Mouse (Mus musculus): Measurements from ENCODE around the gene Lmx1a. TPM values are rescaled to one million over a fixed set of nuclear protein-coding genes. Genes with fewer than 3 reads are reported as not detected.
A peak's percentile ranks its signal among the peaks of the same experiment; 100 is the strongest.

Gene Lmx1a
- total RNA-seq, 2 experiments from 2014 or later: not detected

DNA sequence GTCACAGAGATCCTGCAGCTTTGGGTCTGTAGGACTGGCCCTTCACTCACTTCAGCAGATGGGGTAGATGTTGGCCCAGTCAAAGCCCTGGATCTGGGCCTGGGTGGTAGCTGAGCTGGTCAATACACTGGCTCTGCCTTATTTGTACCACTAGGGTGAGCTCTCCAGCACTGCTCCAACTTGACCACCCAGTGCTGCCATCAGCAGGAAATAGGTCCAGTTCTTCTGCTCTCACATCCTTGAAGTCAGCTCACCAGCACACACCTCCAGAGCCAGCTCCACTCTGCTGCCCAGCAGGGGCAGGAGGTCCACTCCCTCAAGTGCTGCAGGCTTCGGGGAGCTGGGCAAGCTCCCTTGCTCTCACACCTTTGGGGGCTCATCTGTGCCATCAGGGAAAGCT lies 183.0 kb downstream of the Lmx1a start:
- intact Hi-C loops (cut with DNase I): no loop called here
- no peak for DNase-seq

GRCm38 (mm10) chr1:167874099-167874498 lies 185.1 kb downstream of the Lmx1a start:
- intact Hi-C loops (cut with DNase I): no loop called here
- no peak for DNase-seq

DNA sequence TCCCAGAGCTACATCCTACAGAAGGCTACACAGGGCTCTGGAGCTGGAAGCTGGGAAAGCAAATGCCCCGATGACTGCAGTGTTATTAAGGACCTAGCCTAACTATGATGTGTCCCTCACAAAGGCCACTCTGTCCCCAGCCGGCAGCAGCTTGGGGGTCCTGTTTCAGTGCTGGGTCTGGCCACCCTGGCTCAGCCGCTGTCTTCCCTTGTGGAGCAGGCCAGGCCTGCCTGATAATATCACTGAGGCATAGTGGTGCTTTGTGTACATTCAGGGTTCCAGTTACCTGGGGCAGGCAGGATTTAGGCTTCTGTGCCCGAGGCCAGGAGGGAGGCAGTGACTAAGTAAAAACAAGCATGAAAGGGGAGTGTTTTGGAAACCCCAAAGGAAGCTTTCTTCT lies 188.9 kb downstream of the Lmx1a start:
- no peak for DNase-seq
- intact Hi-C loops (cut with DNase I): no loop called here

GRCm38 (mm10) chr1:167878354-167878753 lies 189.3 kb downstream of the Lmx1a start:
- intact Hi-C loops (cut with DNase I): no loop called here
- no peak for DNase-seq

GRCm38 (mm10) chr1:167885776-167886175 lies 196.7 kb downstream of the Lmx1a start:
- intact Hi-C loops (cut with DNase I): no loop called here
- no peak for DNase-seq

DNA sequence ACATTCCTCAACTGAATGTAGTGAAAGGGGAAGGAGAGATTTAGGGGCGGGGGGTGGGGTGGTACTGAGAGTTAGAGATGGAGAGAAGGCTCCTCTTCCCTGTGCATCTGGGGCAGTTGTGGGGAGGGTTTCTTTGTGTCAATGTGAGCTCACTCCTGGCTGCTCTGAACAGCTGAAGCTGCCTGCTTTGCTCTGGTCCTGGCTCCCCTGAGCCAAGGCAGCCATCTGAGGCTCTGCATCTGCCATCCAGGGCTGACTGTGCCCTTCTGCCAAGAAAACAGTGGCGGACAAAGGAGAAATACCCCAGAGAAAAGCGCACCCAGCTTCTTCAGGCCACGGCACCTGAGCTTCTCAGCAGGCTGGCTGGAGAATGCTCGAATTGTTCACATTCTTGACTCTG lies 199.1 kb downstream of the Lmx1a start:
- DNase-seq: no peak
- intact Hi-C loops (cut with DNase I): no loop called here

GRCm38 (mm10) chr1:167888816-167889215 lies 199.8 kb downstream of the Lmx1a start:
- intact Hi-C loops (cut with DNase I): no loop called here
- peak; percentile 2 to 10 for DNase-seq

DNA sequence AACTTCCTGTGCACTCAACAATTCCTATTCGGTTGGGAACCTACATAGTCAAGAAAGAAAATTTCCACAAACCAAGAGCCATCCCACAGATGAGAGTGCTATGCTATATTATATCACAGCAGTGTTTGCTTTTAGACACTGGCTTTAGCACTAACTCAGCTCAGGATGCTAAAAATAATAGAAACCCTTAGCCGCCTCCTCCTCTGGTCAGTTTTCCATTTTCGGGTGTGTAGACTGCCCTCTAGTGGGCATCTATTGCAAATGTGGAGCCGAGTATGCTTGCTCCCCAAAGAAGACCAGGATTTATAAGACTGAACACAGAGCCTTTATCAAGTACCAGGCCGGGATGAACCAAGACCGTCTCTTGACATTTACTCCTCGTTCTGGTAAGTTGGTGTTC lies 207.2 kb downstream of the Lmx1a start:
- DNase-seq: peak; percentile 43 to 61
- intact Hi-C loops (cut with DNase I): loop anchor here (10.0 kb wide), 1 partner anchor 191 kb away; no protein-coding TSS in a partner anchor

Other genes with a start within 250 kb of the Lmx1a start
- gene Lrrc52, start 222.5 kb upstream of the Lmx1a start, total RNA-seq (2021): 1 to 10 TPM in 1 of 2 experiments, under 1 TPM in 1; 0.69 to 3.2 TPM
- gene Rxrg, start 90.9 kb upstream of the Lmx1a start, total RNA-seq (2021): 10 to 100 TPM; 25.8 to 28.4 TPM